Mouse (Mus musculus): ENCODE measurements around the gene Nupl2.

Gene Nupl2

GRCm38 (mm10) chr5:24164789-24165445, at the start of gene Nupl2:
TSS of gene Nupl2 (plus strand) at chr5:24164963.
- peak; percentile 95 to 97 for DNase-seq (ENCODE audit: low spot score in 2 of 2)

- no peak for DNase-seq (ENCODE audit: low spot score in 2 of 2)
Observed at GRCm38 (mm10) chr5:24122221-24122620, 42.5 kb upstream of the Nupl2 start.

DNA sequence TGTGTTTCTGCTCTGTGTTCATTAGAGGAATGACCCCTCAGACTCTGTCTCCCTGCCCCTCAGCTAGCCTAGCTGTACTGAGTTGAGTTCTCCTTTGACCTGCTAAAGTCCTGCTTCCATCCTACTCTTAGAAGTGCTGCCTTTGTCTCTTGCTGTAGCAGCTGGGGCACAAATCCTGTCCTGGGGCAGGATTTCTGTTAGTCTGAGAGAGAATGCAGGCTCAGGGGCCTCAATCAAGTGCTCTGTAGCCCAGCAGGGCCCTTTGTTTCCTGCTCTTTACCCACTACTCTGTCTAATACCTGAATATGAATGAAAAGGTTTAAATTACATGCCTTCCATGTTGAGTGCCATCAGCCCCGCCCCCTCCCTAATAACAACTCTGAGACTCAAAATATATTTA, 40.6 kb upstream of the Nupl2 start:
- no peak for DNase-seq (ENCODE audit: low spot score in 2 of 2)

GRCm38 (mm10) chr5:24124579-24125276, 40.0 kb upstream of the Nupl2 start:
- no peak for DNase-seq (ENCODE audit: low spot score in 2 of 2)

- DNase-seq (ENCODE audit: low spot score in 2 of 2): no peak
Observed at GRCm38 (mm10) chr5:24125910-24126636, 38.7 kb upstream of the Nupl2 start.

DNA sequence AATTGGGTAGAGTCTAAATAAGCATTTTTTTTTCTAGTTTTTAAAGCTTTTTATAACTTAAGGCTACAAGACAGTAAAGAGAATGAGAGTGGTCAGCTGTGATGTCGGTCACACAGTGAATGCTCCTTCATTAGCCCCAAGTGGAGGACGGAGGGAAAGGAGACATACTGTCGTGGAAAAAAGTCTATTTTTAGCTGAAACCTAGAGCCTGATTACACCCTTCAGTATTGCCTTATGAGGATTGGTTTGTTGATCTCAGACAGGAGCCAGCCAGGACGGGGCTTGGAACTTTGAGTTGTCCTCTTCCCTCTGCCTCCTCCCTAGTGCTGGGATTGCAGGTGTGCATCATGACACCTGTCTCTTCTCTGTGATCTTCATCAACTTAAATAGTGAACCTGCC, 37.8 kb upstream of the Nupl2 start:
- DNase-seq (ENCODE audit: low spot score in 2 of 2): no peak

DNA sequence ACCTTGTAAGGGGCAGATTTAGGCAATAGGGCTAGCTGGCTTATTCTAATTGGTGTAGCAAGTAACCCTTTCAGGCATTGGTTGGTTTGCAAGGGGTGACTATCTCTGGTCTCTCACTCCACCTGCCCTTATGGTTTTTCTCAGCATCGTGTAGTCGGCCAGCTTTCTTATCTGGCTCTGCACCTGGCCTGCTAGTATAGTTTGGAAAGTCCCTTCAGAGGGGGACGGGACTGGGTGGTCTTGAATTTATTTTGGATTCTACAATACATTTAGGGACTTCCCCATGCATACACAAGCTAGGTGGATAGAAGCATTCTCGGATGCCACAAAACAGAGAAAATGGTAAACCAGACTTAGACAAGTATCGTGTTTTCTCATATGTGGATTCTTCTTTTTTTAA, 17.8 kb upstream of the Nupl2 start:
- no peak for DNase-seq (ENCODE audit: low spot score in 2 of 2)

DNA sequence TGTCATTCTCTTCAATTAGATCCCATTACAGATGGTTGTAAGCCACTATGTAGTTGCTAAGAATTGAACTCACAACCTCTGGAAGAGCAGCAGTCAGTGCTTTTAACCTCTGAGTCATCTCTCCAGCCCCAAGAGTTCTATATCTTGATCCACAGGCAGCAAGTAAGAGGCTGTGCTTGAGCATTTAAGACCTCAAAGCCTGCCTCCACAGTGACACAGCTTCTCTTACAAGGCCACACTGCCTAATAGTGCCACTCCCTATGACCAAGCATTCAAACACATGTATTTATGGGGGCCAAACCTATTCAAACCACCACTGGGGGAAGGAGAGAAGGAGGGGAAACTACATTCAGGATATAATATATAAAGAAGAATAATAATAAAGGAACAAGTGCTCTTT, 12.6 kb upstream of the Nupl2 start:
- no peak for DNase-seq (ENCODE audit: low spot score in 2 of 2)

DNA sequence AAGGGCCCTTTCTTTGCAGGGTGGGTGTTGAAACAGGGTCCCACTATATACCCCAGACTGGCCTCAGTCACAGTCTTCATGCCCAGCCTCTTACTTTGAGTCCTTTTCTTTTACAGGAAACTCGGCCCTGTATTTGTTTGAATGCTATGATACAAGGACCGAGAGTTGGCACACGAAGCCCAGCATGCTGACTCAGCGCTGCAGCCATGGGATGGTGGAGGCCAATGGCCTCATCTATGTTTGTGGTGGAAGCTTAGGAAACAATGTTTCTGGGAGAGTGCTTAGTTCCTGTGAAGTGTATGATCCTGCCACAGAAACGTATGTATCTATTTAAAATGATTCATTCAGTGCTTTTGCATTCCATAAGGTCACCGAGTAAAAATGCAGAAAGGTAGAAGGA, 8.0 kb upstream of the Nupl2 start:
- no peak for DNase-seq (ENCODE audit: low spot score in 2 of 2)

DNA sequence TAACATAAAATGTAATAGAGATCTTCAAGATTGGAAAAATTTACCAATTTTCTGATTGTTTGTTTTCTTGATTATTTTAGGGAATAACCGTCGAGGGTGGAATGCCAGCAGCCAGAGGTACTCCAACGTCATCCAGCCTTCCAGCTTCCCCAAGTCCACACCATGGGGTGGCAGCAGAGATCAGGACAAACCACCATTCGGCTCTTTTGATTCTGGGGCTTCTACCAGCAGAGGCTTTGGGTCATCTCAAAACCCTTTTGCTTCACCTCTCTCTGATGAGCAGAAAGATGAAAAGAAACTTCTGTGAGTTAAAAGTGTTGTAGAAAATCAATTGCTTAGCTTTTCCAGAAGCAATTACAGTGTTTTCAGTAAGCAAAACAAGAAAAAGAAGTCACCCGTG, 2.5 kb downstream of the Nupl2 start:
- peak; percentile 12 to 19 for DNase-seq (ENCODE audit: low spot score in 2 of 2)

GRCm38 (mm10) chr5:24169881-24170280, 5.1 kb downstream of the Nupl2 start:
- no peak for DNase-seq (ENCODE audit: low spot score in 2 of 2)

- DNase-seq (ENCODE audit: low spot score in 2 of 2): no peak
Observed at GRCm38 (mm10) chr5:24172092-24172491, 7.3 kb downstream of the Nupl2 start.

GRCm38 (mm10) chr5:24181514-24182295, 16.9 kb downstream of the Nupl2 start:
- no peak for DNase-seq (ENCODE audit: low spot score in 2 of 2)

GRCm38 (mm10) chr5:24182296-24182734, 17.6 kb downstream of the Nupl2 start:
- DNase-seq (ENCODE audit: low spot score in 2 of 2): no peak

DNA sequence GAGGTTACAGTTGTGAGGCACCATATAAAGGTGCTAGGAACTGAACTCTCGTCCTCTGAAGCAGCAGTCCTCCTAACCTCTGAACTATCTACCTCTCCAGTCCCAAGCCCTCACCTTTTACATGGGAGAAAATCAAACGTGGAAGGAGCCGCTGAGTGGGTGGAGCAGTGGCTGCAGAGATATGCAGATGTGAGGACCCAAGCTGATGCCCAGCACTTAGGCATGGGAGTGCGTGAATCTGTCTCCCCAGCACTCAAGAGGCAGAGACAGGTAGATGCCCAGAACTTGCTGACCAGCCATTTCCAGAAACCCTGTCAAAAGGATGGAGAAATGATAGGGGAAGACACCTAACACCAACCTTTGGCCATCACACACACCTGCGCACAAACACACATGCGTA, 18.3 kb downstream of the Nupl2 start:
- DNase-seq (ENCODE audit: low spot score in 2 of 2): no peak

- DNase-seq (ENCODE audit: low spot score in 2 of 2): no peak
Observed at GRCm38 (mm10) chr5:24184011-24184410, 19.2 kb downstream of the Nupl2 start.

GRCm38 (mm10) chr5:24188476-24188875, 23.7 kb downstream of the Nupl2 start:
- no peak for DNase-seq (ENCODE audit: low spot score in 2 of 2)

DNA sequence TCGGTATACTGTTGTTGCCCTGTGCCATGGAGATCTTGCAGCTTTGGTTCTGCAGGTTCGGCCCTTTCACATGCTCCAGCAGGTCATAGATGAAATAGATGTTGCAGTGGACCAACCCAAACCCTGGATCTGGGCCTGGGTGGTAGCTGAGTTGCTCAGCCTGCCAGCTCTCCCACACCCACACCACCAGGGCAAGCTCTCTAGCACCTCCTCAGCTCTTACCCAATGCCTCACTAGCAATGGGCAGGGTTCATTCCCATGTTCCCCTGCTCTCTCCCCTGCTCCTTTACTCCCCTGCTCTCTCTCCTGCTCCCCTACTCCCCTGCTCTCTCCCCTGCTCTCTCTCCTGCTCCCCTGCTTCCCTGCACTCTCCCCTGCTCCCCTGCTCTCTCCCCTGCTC, 27.1 kb downstream of the Nupl2 start:
- no peak for DNase-seq (ENCODE audit: low spot score in 2 of 2)

DNA sequence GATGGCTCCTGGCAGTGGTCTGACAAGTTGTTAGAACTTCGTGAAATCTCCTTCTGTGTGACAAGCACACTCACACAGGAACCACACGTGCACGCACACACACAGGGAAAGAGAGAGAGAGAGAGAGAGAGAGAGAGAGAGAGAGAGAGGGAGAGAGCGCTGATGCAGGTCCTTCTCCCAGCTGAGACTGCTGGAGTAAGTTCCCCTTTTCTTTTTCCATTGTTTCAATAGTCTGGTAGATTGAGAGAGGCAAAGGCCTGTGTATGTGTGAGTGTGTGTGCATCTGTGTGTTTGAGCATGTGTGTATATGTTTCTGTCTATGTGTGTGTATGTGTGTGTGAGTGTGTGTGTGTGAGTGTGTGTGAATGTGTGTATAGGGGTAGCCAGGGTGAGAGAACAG, 36.2 kb downstream of the Nupl2 start:
- no peak for DNase-seq (ENCODE audit: low spot score in 2 of 2)

- DNase-seq (ENCODE audit: low spot score in 2 of 2): peak in 1 of 2 experiments; percentile 34
Observed at GRCm38 (mm10) chr5:24202492-24202891, 37.7 kb downstream of the Nupl2 start.

GRCm38 (mm10) chr5:24203266-24203665, 38.5 kb downstream of the Nupl2 start:
- DNase-seq (ENCODE audit: low spot score in 2 of 2): no peak

DNA sequence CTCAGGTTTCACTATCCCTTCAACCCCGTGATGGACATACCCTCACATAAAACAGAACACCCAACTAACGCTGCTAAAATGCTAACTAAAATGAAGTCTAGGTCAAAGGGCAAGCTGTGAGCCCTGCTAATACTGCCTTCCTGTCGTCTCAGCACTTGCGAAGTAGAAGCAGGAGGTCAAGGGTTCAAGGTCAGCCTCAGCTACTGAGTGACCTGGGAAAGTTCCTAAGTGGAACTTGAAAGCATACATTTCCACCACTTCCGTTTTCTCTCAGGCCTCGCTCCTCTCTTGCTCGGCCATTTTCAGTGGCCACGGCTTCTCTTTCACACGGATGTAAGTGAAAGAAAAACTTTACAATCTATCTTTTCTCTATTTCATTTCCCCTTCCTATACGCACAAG, 43.2 kb downstream of the Nupl2 start:
- DNase-seq (ENCODE audit: low spot score in 2 of 2): no peak

Measured in frontal cortex, postnatal 36 days (tissue).